ENCODE assay signal across 24 mouse cellular contexts in the genomic region with DNA sequence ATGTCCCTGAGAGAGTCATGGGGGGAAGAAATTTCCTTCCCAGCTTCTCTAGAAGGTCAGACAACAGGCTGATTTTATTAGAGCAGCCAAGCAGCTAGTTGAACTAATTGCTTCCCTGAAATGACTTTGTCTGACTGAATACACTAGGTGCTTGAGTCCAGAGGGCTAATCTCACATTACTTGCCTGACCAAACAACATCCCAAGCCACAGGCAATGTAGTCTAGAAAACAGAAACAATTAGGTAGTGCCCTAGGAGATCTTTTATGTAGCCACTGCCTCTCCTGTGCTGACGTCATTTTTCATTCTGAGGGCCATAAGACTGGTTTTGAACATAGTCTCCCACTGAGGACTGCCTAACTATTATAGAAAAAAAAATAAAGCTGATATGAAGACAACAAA.
DNase-seq lines count a peak whose midpoint lies in the region; ATAC-seq lines count a peak whose summit lies in the region.
"Had no signal": no experiment of that assay in that cellular context is flagged by ENCODE, and none has a peak within 500 bp of the region (broad histone marks: within the 10 kb centered on the region; RNA-seq: fewer than 3 reads in every experiment).

No protein-coding gene starts in this region.

- H3K27ac ChIP-seq in forebrain, embryonic 13.5 days = no peak overlapping the region
- no peak overlapping the region for H3K27ac ChIP-seq in forebrain, embryonic 15.5 days (replicated peaks)
- H3K27ac ChIP-seq in kidney, embryonic 16.5 days (ENCODE audit: low read length) = no peak overlapping the region
- H3K27ac ChIP-seq: embryonic facial prominence, embryonic 15.5 days; hindbrain, embryonic 10.5 days; layer of hippocampus, adult 2 months; limb, embryonic 10.5 days; liver, embryonic 15.5 days; macrophage; stomach, postnatal 0 days had no signal

- no peaks in the 10 kb centered on the region for H3K27me3 ChIP-seq in forebrain, embryonic 13.5 days
- no peaks in the 10 kb centered on the region for H3K27me3 ChIP-seq in forebrain, embryonic 15.5 days
- no peaks in the 10 kb centered on the region for H3K27me3 ChIP-seq in kidney, embryonic 16.5 days (ENCODE audit: insufficient read depth, low read length)
- H3K27me3 ChIP-seq: CH12.LX; embryonic facial prominence, embryonic 15.5 days; liver, embryonic 15.5 days had no signal

- no peak overlapping the region for H3K4me2 ChIP-seq in forebrain, embryonic 13.5 days
- H3K4me2 ChIP-seq in forebrain, embryonic 15.5 days (replicated peaks) = no peak overlapping the region
- no peak overlapping the region for H3K4me2 ChIP-seq in kidney, embryonic 16.5 days (replicated peaks; ENCODE audit: low read depth, low read length)
- H3K4me2 ChIP-seq: embryonic facial prominence, embryonic 15.5 days; heart, embryonic 11.5 days; liver, embryonic 15.5 days had no signal

- no peak overlapping the region for H3K4me3 ChIP-seq in forebrain, embryonic 13.5 days
- no peak overlapping the region for H3K4me3 ChIP-seq in forebrain, embryonic 15.5 days
- H3K4me3 ChIP-seq in kidney, embryonic 16.5 days (ENCODE audit: low read length) = no peak overlapping the region
- H3K4me3 ChIP-seq: embryonic facial prominence, embryonic 15.5 days; hindbrain, embryonic 10.5 days; layer of hippocampus, adult 2 months; limb, embryonic 10.5 days; liver, embryonic 15.5 days had no signal

- H3K4me1 ChIP-seq in forebrain, embryonic 13.5 days = no peaks in the 10 kb centered on the region
- H3K4me1 ChIP-seq in forebrain, embryonic 15.5 days = no peaks in the 10 kb centered on the region
- no peaks in the 10 kb centered on the region for H3K4me1 ChIP-seq in kidney, embryonic 16.5 days (ENCODE audit: insufficient read depth, low read length)
- H3K4me1 ChIP-seq: embryonic facial prominence, embryonic 15.5 days; hindbrain, embryonic 10.5 days; liver, embryonic 15.5 days had no signal

- no peak overlapping the region for H3K9ac ChIP-seq in forebrain, embryonic 13.5 days
- H3K9ac ChIP-seq in forebrain, embryonic 15.5 days (replicated peaks) = no peak overlapping the region
- no peak overlapping the region for H3K9ac ChIP-seq in kidney, embryonic 16.5 days (replicated peaks; ENCODE audit: low read length)
- H3K9ac ChIP-seq: embryonic facial prominence, embryonic 15.5 days; liver, embryonic 15.5 days had no signal

- 3% methylated on average over 1 of the region's 1 CpGs for WGBS in forebrain, embryonic 13.5 days
- WGBS in forebrain, embryonic 15.5 days = 12% methylated on average over 1 of the region's 1 CpGs
- 33% methylated on average over 1 of the region's 1 CpGs for WGBS in kidney, embryonic 16.5 days

- no peaks in the 10 kb centered on the region for H3K9me3 ChIP-seq in forebrain, embryonic 13.5 days (replicated peaks)
- no peaks in the 10 kb centered on the region for H3K9me3 ChIP-seq in forebrain, embryonic 15.5 days
- H3K9me3 ChIP-seq in kidney, embryonic 16.5 days (ENCODE audit: low read length) = no peaks in the 10 kb centered on the region
- H3K9me3 ChIP-seq: embryonic facial prominence, embryonic 15.5 days; hindbrain, embryonic 10.5 days; limb, embryonic 10.5 days; liver, embryonic 15.5 days had no signal

- no peaks in the 10 kb centered on the region for H3K36me3 ChIP-seq in forebrain, embryonic 13.5 days (ENCODE audit: poor library complexity, severe bottlenecking)
- no peaks in the 10 kb centered on the region for H3K36me3 ChIP-seq in forebrain, embryonic 15.5 days
- H3K36me3 ChIP-seq in kidney, embryonic 16.5 days (ENCODE audit: insufficient read depth, low read length) = no peaks in the 10 kb centered on the region
- H3K36me3 ChIP-seq: embryonic facial prominence, embryonic 15.5 days; G1E; hindbrain, embryonic 10.5 days; limb, embryonic 10.5 days; liver, embryonic 15.5 days had no signal

- peak; percentile 51; the same call in 1 of the 2 replicates for ATAC-seq in forebrain, embryonic 13.5 days
- no peak for ATAC-seq in forebrain, embryonic 15.5 days (replicated peaks)
- ATAC-seq in kidney, embryonic 16.5 days (ENCODE audit: low FRiP score, low TSS enrichment) = peak; percentile 84
- ATAC-seq: intestine, postnatal 0 days had no signal

- no peak for DNase-seq in kidney, postnatal 14 days
- peak; percentile 15 for DNase-seq in embryo, embryonic 10.5 days (ENCODE audit: low spot score)
- DNase-seq in retina, postnatal 1 day = peak; percentile 28
- no peak for DNase-seq in lung, postnatal 10 days
- DNase-seq: adrenal gland, adult 8-10 months; cerebellum, adult 18-20 months; cerebellum, postnatal 14 days; gastrocnemius, postnatal 10 days; liver; right cerebral cortex, postnatal 14 days had no signal

Comparison
In these comparisons a context has a peak if more than half of its experiments do, and no peak if none do; other contexts are left out.
1. DNase-seq: peak in embryo, embryonic 10.5 days (single experiment) and retina, postnatal 1 day (single experiment); none in kidney, postnatal 14 days (single experiment) and lung, postnatal 10 days (single experiment).